Mouse (Mus musculus): Measurements from ENCODE around the gene Arhgef10l. TPM values are rescaled to one million over a fixed set of nuclear protein-coding genes. Genes with fewer than 3 reads are reported as not detected.
A peak's percentile ranks its signal among the peaks of the same experiment; 100 is the strongest.

The Arhgef10l gene
- polyA plus RNA-seq (2016; fragmentation: Nextera tagmentation; extraction: Ambion mirVana): 17.9 and 18.2 TPM in 2 replicates

- no peak within 1 kb of the TSS for H3K4me3 ChIP-seq
- peak within 1 kb of the TSS; percentile 30; the same call in 1 of the 2 replicates for H3K27ac ChIP-seq (replicated peaks)
- WGBS: 78% methylated on average over 11 of the region's 11 CpGs
- DNase-seq (ENCODE audit: low spot score): peak; percentile 51
- peaks cover 38% of the 10 kb centered on the region for H3K4me1 ChIP-seq
- no peaks in the 10 kb centered on the region for H3K36me3 ChIP-seq (replicated peaks)
- no peaks in the 10 kb centered on the region for H3K9me3 ChIP-seq
- no peaks in the 10 kb centered on the region for H3K27me3 ChIP-seq (replicated peaks; ENCODE audit: low read depth, poor library complexity, severe bottlenecking)
These were observed at the start of gene Arhgef10l for GRCm38 (mm10) chr4:140665760-140666159. Gene Arhgef10l (minus strand): TSS chr4:140666012.

GRCm38 (mm10) chr4:140714586-140714985 lies 48.8 kb upstream of the Arhgef10l start:
- WGBS: 88% methylated on average over 5 of the region's 5 CpGs
- H3K4me3 ChIP-seq: no peak overlapping the region
- H3K27me3 ChIP-seq (replicated peaks; ENCODE audit: low read depth, poor library complexity, severe bottlenecking): no peaks in the 10 kb centered on the region

GRCm38 (mm10) chr4:140713480-140714365 lies 47.9 kb upstream of the Arhgef10l start:
- H3K9me3 ChIP-seq: no peaks in the 10 kb centered on the region
- DNase-seq (ENCODE audit: low spot score): peak; percentile 86
- 65% methylated on average over 29 of the region's 29 CpGs for WGBS
- H3K27ac ChIP-seq (replicated peaks): no peak overlapping the region; the same call in 1 of the 2 replicates
- H3K36me3 ChIP-seq (replicated peaks): peaks cover 99% of the 10 kb centered on the region
- H3K4me1 ChIP-seq: peaks cover 35% of the 10 kb centered on the region
- H3K27me3 ChIP-seq (replicated peaks; ENCODE audit: low read depth, poor library complexity, severe bottlenecking): no peaks in the 10 kb centered on the region
- H3K4me3 ChIP-seq: no peak overlapping the region

More at GRCm38 (mm10) chr4:140714586-140714985, 48.8 kb upstream of the Arhgef10l start:
- peaks cover 99% of the 10 kb centered on the region for H3K36me3 ChIP-seq (replicated peaks)
- peaks cover 35% of the 10 kb centered on the region for H3K4me1 ChIP-seq
- no peak overlapping the region for H3K27ac ChIP-seq (replicated peaks)
- DNase-seq (ENCODE audit: low spot score): no peak
- H3K9me3 ChIP-seq: no peaks in the 10 kb centered on the region

- WGBS: 89% methylated on average over 5 of the region's 5 CpGs
- no peaks in the 10 kb centered on the region for H3K9me3 ChIP-seq
- DNase-seq (ENCODE audit: low spot score): no peak
- peaks cover 48% of the 10 kb centered on the region for H3K4me1 ChIP-seq
- H3K27me3 ChIP-seq (replicated peaks; ENCODE audit: low read depth, poor library complexity, severe bottlenecking): no peaks in the 10 kb centered on the region
- H3K36me3 ChIP-seq (replicated peaks): peaks cover 99% of the 10 kb centered on the region
- no peak overlapping the region for H3K27ac ChIP-seq (replicated peaks)
- no peak overlapping the region for H3K4me3 ChIP-seq
These were observed 45.5 kb upstream of the Arhgef10l start for GRCm38 (mm10) chr4:140711360-140711759.

GRCm38 (mm10) chr4:140710781-140711180 lies 45.0 kb upstream of the Arhgef10l start:
- DNase-seq (ENCODE audit: low spot score): no peak
- H3K27ac ChIP-seq (replicated peaks): no peak overlapping the region
- WGBS: 86% methylated on average over 10 of the region's 10 CpGs
- peaks cover 99% of the 10 kb centered on the region for H3K36me3 ChIP-seq (replicated peaks)
- H3K9me3 ChIP-seq: no peaks in the 10 kb centered on the region
- H3K27me3 ChIP-seq (replicated peaks; ENCODE audit: low read depth, poor library complexity, severe bottlenecking): no peaks in the 10 kb centered on the region
- no peak overlapping the region for H3K4me3 ChIP-seq
- H3K4me1 ChIP-seq: peaks cover 54% of the 10 kb centered on the region

- no peak overlapping the region for H3K4me3 ChIP-seq
- peaks cover 65% of the 10 kb centered on the region for H3K4me1 ChIP-seq
- DNase-seq (ENCODE audit: low spot score): no peak
- H3K27me3 ChIP-seq (replicated peaks; ENCODE audit: low read depth, poor library complexity, severe bottlenecking): no peaks in the 10 kb centered on the region
- 90% methylated on average over 10 of the region's 10 CpGs for WGBS
- H3K9me3 ChIP-seq: no peaks in the 10 kb centered on the region
- H3K36me3 ChIP-seq (replicated peaks): peaks cover 100% of the 10 kb centered on the region
- no peak overlapping the region for H3K27ac ChIP-seq (replicated peaks)
These were observed 43.8 kb upstream of the Arhgef10l start for GRCm38 (mm10) chr4:140709617-140710016.

- no peaks in the 10 kb centered on the region for H3K9me3 ChIP-seq
- H3K4me1 ChIP-seq: peaks cover 66% of the 10 kb centered on the region
- DNase-seq (ENCODE audit: low spot score): no peak
- no peak overlapping the region for H3K27ac ChIP-seq (replicated peaks)
- H3K27me3 ChIP-seq (replicated peaks; ENCODE audit: low read depth, poor library complexity, severe bottlenecking): no peaks in the 10 kb centered on the region
- WGBS: 93% methylated on average over 7 of the region's 7 CpGs
- H3K36me3 ChIP-seq (replicated peaks): peaks cover 100% of the 10 kb centered on the region
- no peak overlapping the region for H3K4me3 ChIP-seq
These were observed 43.3 kb upstream of the Arhgef10l start for GRCm38 (mm10) chr4:140709111-140709510.

- no peak overlapping the region for H3K4me3 ChIP-seq
- H3K4me1 ChIP-seq: peaks cover 66% of the 10 kb centered on the region
- no peaks in the 10 kb centered on the region for H3K9me3 ChIP-seq
- DNase-seq (ENCODE audit: low spot score): no peak
- H3K27ac ChIP-seq (replicated peaks): no peak overlapping the region
- H3K27me3 ChIP-seq (replicated peaks; ENCODE audit: low read depth, poor library complexity, severe bottlenecking): no peaks in the 10 kb centered on the region
- WGBS: 90% methylated on average over 18 of the region's 18 CpGs
- H3K36me3 ChIP-seq (replicated peaks): peaks cover 99% of the 10 kb centered on the region
These were observed 42.6 kb upstream of the Arhgef10l start for GRCm38 (mm10) chr4:140708297-140708927.

GRCm38 (mm10) chr4:140707615-140708014 lies 41.8 kb upstream of the Arhgef10l start:
- Histone ChIP-seq H3K27ac (replicated peaks) (no peak overlapping the region), H3K9me3 (no peaks in the 10 kb centered on the region), H3K4me3 (no peak overlapping the region), H3K36me3 (replicated peaks) (peaks cover 91% of the 10 kb centered on the region), H3K27me3 (replicated peaks; ENCODE audit: low read depth, poor library complexity, severe bottlenecking) (no peaks in the 10 kb centered on the region), H3K4me1 (peaks cover 62% of the 10 kb centered on the region)
- DNase-seq (ENCODE audit: low spot score): no peak
- 88% methylated on average over 4 of the region's 4 CpGs for WGBS

- no peaks in the 10 kb centered on the region for H3K9me3 ChIP-seq
- H3K4me1 ChIP-seq: peaks cover 67% of the 10 kb centered on the region
- DNase-seq (ENCODE audit: low spot score): no peak
- peak overlapping the region; percentile 100 for H3K27ac ChIP-seq (replicated peaks)
- 48% methylated on average over 4 of the region's 4 CpGs for WGBS
- peak overlapping the region; percentile 95 for H3K4me3 ChIP-seq
- H3K36me3 ChIP-seq (replicated peaks): peaks cover 57% of the 10 kb centered on the region
- H3K27me3 ChIP-seq (replicated peaks; ENCODE audit: low read depth, poor library complexity, severe bottlenecking): peaks cover 16% of the 10 kb centered on the region
These were observed 38.4 kb upstream of the Arhgef10l start for GRCm38 (mm10) chr4:140704166-140704565.

GRCm38 (mm10) chr4:140703636-140704035 lies 37.8 kb upstream of the Arhgef10l start:
- H3K36me3 ChIP-seq (replicated peaks): peaks cover 51% of the 10 kb centered on the region
- WGBS: 6% methylated on average over 8 of the region's 8 CpGs
- peak overlapping the region; percentile 95 for H3K4me3 ChIP-seq
- H3K27ac ChIP-seq (replicated peaks): peak overlapping the region; percentile 100
- H3K4me1 ChIP-seq: peaks cover 68% of the 10 kb centered on the region
- no peaks in the 10 kb centered on the region for H3K9me3 ChIP-seq
- H3K27me3 ChIP-seq (replicated peaks; ENCODE audit: low read depth, poor library complexity, severe bottlenecking): peaks cover 22% of the 10 kb centered on the region
- peak; percentile 59 for DNase-seq (ENCODE audit: low spot score)

GRCm38 (mm10) chr4:140702611-140703327 lies 37.0 kb upstream of the Arhgef10l start:
- DNase-seq (ENCODE audit: low spot score): peak; percentile 92
- H3K27me3 ChIP-seq (replicated peaks; ENCODE audit: low read depth, poor library complexity, severe bottlenecking): peaks cover 30% of the 10 kb centered on the region
- H3K9me3 ChIP-seq: no peaks in the 10 kb centered on the region
- H3K36me3 ChIP-seq (replicated peaks): peaks cover 43% of the 10 kb centered on the region
- H3K27ac ChIP-seq (replicated peaks): peak overlapping the region; percentile 100
- peaks cover 63% of the 10 kb centered on the region for H3K4me1 ChIP-seq
- H3K4me3 ChIP-seq: peak overlapping the region; percentile 95
- WGBS: 1% methylated on average over 51 of the region's 68 CpGs
